Mouse (Mus musculus): ENCODE data around the gene Gm34653. TPM values are rescaled to one million over a fixed set of nuclear protein-coding genes. Genes with fewer than 3 reads are reported as not detected.
"Not testable (repeated sequence)": the region's sequence is repeated elsewhere in the genome, so short reads cannot be mapped to it uniquely, and the experiment has no call there.

Gm34653 gene
- not detected in 2 replicates for polyA plus RNA-seq (2015; fragmentation: Nextera tagmentation; extraction: Ambion mirVana)

DNA sequence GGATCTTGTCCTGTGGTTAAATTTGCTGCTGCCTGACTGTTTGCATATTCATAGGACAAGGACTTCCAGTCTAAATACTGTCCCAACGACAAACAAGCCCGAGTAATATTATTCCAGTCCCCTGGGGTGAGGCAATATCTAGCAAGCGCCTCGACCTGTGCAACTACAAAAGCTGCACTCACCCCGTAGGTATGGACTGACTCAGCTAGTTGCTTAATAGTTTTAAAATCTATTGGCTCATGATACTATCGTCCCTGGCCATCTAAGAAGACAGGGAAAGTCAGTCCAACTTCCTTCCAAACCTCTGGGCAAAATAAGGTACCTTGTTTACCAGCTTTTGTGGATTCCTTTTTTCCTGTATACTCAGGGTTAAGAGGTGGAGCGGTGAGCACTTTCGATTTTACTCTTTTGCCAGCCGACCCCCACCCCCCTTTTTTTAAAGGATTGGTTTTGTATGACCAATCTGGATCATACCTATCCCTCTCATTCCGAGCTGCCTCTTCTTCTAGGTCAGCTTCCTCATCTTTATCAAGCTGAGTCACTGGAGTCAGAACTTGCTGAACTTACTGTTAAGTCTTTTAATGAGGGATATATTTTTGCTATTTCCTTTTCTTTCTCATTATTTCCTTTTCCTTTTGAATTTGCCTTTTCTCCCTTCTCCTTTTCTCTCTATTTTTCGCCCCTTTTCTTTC is at the start of gene Gm34653:
TSS of gene Gm34653 (plus strand) at position 242 of the 692 bp plus-strand sequence.
- not testable (repeated sequence) for ATAC-seq (replicated peaks; ENCODE audit: insufficient number of reproducible peaks, insufficient read depth, low FRiP score, low read depth); H3K36me3 ChIP-seq; H3K9ac ChIP-seq; H3K4me2 ChIP-seq; H3K4me1 ChIP-seq (replicated peaks); H3K27me3 ChIP-seq; H3K9me3 ChIP-seq (replicated peaks); H3K4me3 ChIP-seq; H3K27ac ChIP-seq
- 62% methylated on average over 11 of the region's 11 CpGs for WGBS

GRCm38 (mm10) chr2:34783064-34784020 is 49.5 kb upstream of the Gm34653 start:
- H3K4me3 ChIP-seq: no peak overlapping the region
- peak overlapping the region; percentile 15; the same call in 1 of the 2 replicates for H3K4me2 ChIP-seq
- H3K9me3 ChIP-seq (replicated peaks): no peaks in the 10 kb centered on the region
- ATAC-seq (replicated peaks; ENCODE audit: insufficient number of reproducible peaks, insufficient read depth, low FRiP score, low read depth): peak; percentile 73
- no peaks in the 10 kb centered on the region for H3K27me3 ChIP-seq
- peaks cover 30% of the 10 kb centered on the region for H3K36me3 ChIP-seq
- peaks cover 5% of the 10 kb centered on the region for H3K4me1 ChIP-seq (replicated peaks)
- H3K9ac ChIP-seq: no peak overlapping the region
- WGBS: 55% methylated on average over 14 of the region's 14 CpGs
- peak overlapping the region; percentile 47 for H3K27ac ChIP-seq

- H3K9me3 ChIP-seq (replicated peaks): no peaks in the 10 kb centered on the region
- H3K27ac ChIP-seq: no peak overlapping the region
- H3K9ac ChIP-seq: no peak overlapping the region
- no peaks in the 10 kb centered on the region for H3K27me3 ChIP-seq
- ATAC-seq (replicated peaks; ENCODE audit: insufficient number of reproducible peaks, insufficient read depth, low FRiP score, low read depth): no peak
- H3K4me1 ChIP-seq (replicated peaks): peaks cover 11% of the 10 kb centered on the region
- peaks cover 30% of the 10 kb centered on the region for H3K36me3 ChIP-seq
- no peak overlapping the region for H3K4me2 ChIP-seq
- 81% methylated on average over 2 of the region's 2 CpGs for WGBS
- H3K4me3 ChIP-seq: no peak overlapping the region
Measured at GRCm38 (mm10) chr2:34784085-34784484, 48.7 kb upstream of the Gm34653 start.

DNA sequence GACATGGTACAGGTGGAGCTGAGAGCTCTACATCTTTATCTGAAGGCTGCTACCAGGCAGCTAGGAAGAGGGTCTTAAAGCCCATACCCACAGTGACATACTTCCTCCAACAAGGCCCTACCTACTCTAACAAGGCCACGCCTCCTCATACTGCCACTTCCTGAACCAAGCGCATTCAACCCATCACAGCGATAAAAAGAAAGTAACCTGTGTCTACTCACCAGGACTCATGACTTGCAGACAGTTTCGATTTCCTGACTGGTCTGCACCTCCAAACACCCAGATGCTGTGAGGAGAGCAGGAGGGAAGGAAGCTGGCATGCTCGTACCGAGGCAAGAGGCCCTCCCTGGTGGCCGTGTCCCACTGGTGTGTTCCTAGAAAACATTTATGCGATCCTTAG is 42.5 kb upstream of the Gm34653 start:
- H3K9me3 ChIP-seq (replicated peaks): no peaks in the 10 kb centered on the region
- peaks cover 6% of the 10 kb centered on the region for H3K4me1 ChIP-seq (replicated peaks)
- no peaks in the 10 kb centered on the region for H3K27me3 ChIP-seq
- H3K9ac ChIP-seq: no peak overlapping the region
- no peak overlapping the region for H3K4me2 ChIP-seq
- 82% methylated on average over 8 of the region's 8 CpGs for WGBS
- H3K36me3 ChIP-seq: peaks cover 28% of the 10 kb centered on the region
- no peak overlapping the region for H3K27ac ChIP-seq
- H3K4me3 ChIP-seq: no peak overlapping the region
- ATAC-seq (replicated peaks; ENCODE audit: insufficient number of reproducible peaks, insufficient read depth, low FRiP score, low read depth): no peak

GRCm38 (mm10) chr2:34792543-34792942 is 40.3 kb upstream of the Gm34653 start:
- H3K27me3 ChIP-seq; ATAC-seq (replicated peaks; ENCODE audit: insufficient number of reproducible peaks, insufficient read depth, low FRiP score, low read depth); H3K9me3 ChIP-seq (replicated peaks); H3K9ac ChIP-seq; H3K4me3 ChIP-seq; H3K4me2 ChIP-seq; H3K27ac ChIP-seq; H3K4me1 ChIP-seq (replicated peaks): not testable (repeated sequence)
- H3K36me3 ChIP-seq: peaks cover 26% of the 10 kb centered on the region
- 85% methylated on average over 2 of the region's 2 CpGs for WGBS

- 96% methylated on average over 2 of the region's 2 CpGs for WGBS
- Histone ChIP-seq H3K9ac (no peak overlapping the region), H3K4me1 (replicated peaks) (peaks cover 5% of the 10 kb centered on the region), H3K27me3 (no peaks in the 10 kb centered on the region), H3K4me2 (no peak overlapping the region), H3K4me3 (no peak overlapping the region), H3K27ac (no peak overlapping the region), H3K9me3 (replicated peaks) (no peaks in the 10 kb centered on the region), H3K36me3 (peaks cover 26% of the 10 kb centered on the region)
- ATAC-seq (replicated peaks; ENCODE audit: insufficient number of reproducible peaks, insufficient read depth, low FRiP score, low read depth): no peak
Measured at GRCm38 (mm10) chr2:34794511-34794910, 38.3 kb upstream of the Gm34653 start.

- peaks cover 22% of the 10 kb centered on the region for H3K36me3 ChIP-seq
- H3K4me3 ChIP-seq: no peak overlapping the region
- WGBS: 85% methylated on average over 7 of the region's 7 CpGs
- no peak for ATAC-seq (replicated peaks; ENCODE audit: insufficient number of reproducible peaks, insufficient read depth, low FRiP score, low read depth)
- peaks cover 11% of the 10 kb centered on the region for H3K4me1 ChIP-seq (replicated peaks)
- H3K9me3 ChIP-seq (replicated peaks): no peaks in the 10 kb centered on the region
- no peak overlapping the region for H3K27ac ChIP-seq
- H3K27me3 ChIP-seq: no peaks in the 10 kb centered on the region
- H3K9ac ChIP-seq: no peak overlapping the region
- no peak overlapping the region for H3K4me2 ChIP-seq
Measured at GRCm38 (mm10) chr2:34795426-34795825, 37.4 kb upstream of the Gm34653 start.

DNA sequence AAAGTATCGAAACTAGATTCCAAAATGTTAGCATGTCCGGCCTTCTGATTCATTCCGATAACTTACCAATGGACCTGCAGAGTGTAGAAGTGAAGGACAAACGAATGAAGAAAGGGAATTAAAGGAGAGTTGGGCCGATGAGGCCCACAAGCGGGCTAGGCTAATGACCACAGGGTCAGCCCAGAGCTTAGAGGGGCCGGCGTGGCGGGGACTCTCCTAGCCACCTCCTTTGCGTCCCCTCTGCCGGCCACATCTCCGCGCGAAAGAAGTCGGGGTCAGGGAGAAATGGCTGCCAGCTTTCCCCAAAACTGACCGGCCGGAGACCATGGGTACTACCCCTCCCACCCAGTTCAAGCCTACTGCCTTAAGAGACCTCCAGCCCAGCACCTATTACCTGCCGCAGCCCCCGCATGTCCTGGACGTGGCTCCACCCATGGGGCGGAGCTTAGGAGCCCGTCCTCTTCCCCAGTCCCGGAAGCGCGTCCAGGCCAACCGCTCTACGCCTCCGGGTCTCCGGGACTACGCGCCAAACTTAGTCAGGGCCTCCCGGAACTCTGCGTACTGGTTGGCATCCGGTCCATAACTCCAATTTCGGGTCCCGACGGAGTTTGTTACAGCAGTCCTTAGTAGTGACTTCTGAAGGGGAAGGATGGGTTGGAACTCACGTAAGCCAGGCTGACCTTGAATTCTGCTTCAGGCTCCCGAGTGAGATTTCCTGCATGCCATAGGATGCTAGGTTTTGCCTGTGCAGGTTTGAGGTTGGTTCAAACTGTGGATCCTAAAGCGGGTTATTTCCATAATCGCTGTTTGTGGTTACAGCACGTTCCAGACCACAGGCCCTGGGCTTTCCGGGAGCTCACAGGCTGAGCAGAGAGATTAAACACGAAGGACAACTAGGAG is 33.2 kb upstream of the Gm34653 start, which contains the start of gene Rabepk:
TSS of gene Rabepk (minus strand) at position 556 of the 900 bp plus-strand sequence.
- WGBS: 3% methylated on average over 44 of the region's 44 CpGs
- peak within 1 kb of the TSS; percentile 78 for H3K4me2 ChIP-seq

GRCm38 (mm10) chr2:34800371-34800770 is 32.4 kb upstream of the Gm34653 start:
- Histone ChIP-seq H3K36me3 (peaks cover 7% of the 10 kb centered on the region), H3K9ac (0 out of 2 replicates have a peak overlapping the region, but pooled peaks have one; percentile 77), H3K4me2 (peak overlapping the region; percentile 78), H3K9me3 (replicated peaks) (no peaks in the 10 kb centered on the region), H3K4me3 (peak overlapping the region; percentile 89), H3K27ac (peak overlapping the region; percentile 86), H3K27me3 (no peaks in the 10 kb centered on the region), H3K4me1 (replicated peaks) (peaks cover 27% of the 10 kb centered on the region)
- WGBS: 66% methylated on average over 7 of the region's 7 CpGs
- no peak for ATAC-seq (replicated peaks; ENCODE audit: insufficient number of reproducible peaks, insufficient read depth, low FRiP score, low read depth)

More for the DNA sequence above, 33.2 kb upstream of the Gm34653 start, which contains the start of gene Rabepk:
- peaks cover 11% of the 10 kb centered on the region for H3K36me3 ChIP-seq
- peak; percentile 67 for ATAC-seq (replicated peaks; ENCODE audit: insufficient number of reproducible peaks, insufficient read depth, low FRiP score, low read depth)
- peak within 1 kb of the TSS; percentile 86 for H3K27ac ChIP-seq
- H3K4me3 ChIP-seq: peak within 1 kb of the TSS; percentile 89
- H3K4me1 ChIP-seq (replicated peaks): peaks cover 24% of the 10 kb centered on the region
- peak within 1 kb of the TSS; percentile 77 for H3K9ac ChIP-seq
- H3K27me3 ChIP-seq: no peaks in the 10 kb centered on the region
- H3K9me3 ChIP-seq (replicated peaks): no peaks in the 10 kb centered on the region

DNA sequence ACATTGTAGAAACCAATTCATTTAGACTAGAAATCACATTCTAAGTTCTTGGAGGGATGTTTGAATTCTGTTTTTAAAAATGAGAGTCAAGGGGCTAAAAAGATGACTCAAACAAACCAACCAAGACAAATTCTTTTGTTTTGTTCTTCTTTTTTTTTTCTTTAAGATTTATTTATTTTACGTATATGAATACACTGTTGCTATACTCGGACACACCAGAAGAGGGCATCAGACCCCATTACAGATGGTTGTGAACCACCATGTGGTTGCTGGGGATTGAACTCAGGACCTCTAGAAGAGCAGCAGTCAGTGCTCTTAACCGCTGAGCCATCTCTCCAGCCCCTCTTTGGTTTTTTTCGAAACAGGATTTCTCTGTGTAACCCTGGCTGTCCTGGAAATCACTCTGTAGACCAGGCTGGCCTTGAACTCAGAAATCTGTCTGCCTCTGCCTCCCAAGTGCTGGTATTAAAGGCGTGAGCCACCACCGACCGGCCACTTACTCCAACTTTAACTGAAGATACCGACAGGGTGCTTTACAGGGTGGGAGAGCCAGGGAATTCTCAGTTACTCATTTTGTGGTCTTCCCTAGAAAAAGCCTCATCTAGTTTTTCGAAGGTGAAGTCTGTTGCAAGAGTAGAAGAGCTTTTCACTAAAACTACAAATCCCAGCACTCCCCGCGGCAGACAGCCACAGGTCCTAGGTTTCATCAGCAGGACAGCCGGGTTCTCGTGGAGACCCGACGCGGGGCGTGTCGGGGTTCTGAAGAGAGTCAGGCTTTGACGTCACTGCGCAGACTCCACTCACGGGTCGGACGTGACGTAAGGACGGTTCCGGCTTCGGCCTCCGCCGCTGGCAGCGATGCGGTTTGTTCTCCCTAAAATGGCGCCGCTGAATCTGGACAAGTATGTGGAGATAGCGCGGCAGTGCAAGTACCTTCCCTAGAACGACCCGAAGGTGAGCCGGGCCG is 31.0 kb upstream of the Gm34653 start:
- WGBS: 6% methylated on average over 39 of the region's 39 CpGs
- H3K4me2 ChIP-seq: peak overlapping the region; percentile 55
- H3K27me3 ChIP-seq: no peaks in the 10 kb centered on the region
- peak overlapping the region; percentile 89 for H3K9ac ChIP-seq
- H3K27ac ChIP-seq: peak overlapping the region; percentile 96
- peaks cover 30% of the 10 kb centered on the region for H3K4me1 ChIP-seq (replicated peaks)
- H3K36me3 ChIP-seq: peaks cover 9% of the 10 kb centered on the region
- H3K4me3 ChIP-seq: peak overlapping the region; percentile 84
- H3K9me3 ChIP-seq (replicated peaks): no peaks in the 10 kb centered on the region
- ATAC-seq (replicated peaks; ENCODE audit: insufficient number of reproducible peaks, insufficient read depth, low FRiP score, low read depth): peak; percentile 95

Measured in heart, embryonic 15.5 days (tissue).